Mouse (Mus musculus) gastrocnemius, adult 8-10 months (tissue): ENCODE results near the gene Pxylp1. TPM values are rescaled to one million over a fixed set of nuclear protein-coding genes. Genes with fewer than 3 reads are reported as not detected.

Experiments used
- DNase-seq, 2 experiments: peaks; one replicate each; pipeline ENCODE4 v3.0.0; 2022; ENCODE audit warnings: low spot score in 2 of 2
- total RNA-seq, 4 experiments: library from RNA; stranded (reverse); gene quantifications; 2 replicates each; pipeline ENCODE4 v1.2.4; 2022

Pxylp1 gene
- total RNA-seq, 4 experiments from 2014 or later: 0.80 to 1.4 (median 1.1) TPM

- DNase-seq: no peak
These were observed 65.3 kb downstream of the Pxylp1 start for GRCm38 (mm10) chr9:96827002-96827785.

GRCm38 (mm10) chr9:96824857-96825256 is 67.6 kb downstream of the Pxylp1 start:
- no peak for DNase-seq

DNA sequence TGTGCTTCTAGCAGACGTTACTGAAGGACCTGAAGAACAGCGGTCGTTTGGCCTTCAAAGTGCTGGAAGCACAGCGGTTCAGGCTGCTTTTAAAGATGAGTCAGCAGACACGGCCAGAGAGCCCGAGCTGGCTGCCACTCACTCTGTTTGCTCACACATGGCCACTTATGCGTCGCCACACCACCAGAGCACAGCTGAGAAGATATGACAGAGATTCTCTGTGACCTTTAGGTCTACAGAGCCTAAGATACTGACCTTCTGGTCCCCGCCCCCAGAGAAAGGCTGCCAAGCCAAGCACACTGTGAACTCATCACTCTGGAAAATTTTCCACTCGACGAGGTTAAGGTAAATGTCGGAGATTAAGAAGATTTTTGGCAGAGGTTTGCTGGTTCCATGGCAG is 68.4 kb downstream of the Pxylp1 start:
- no peak for DNase-seq

GRCm38 (mm10) chr9:96823541-96823940 is 68.9 kb downstream of the Pxylp1 start:
- no peak for DNase-seq

GRCm38 (mm10) chr9:96823005-96823404 is 69.5 kb downstream of the Pxylp1 start:
- DNase-seq: no peak

DNA sequence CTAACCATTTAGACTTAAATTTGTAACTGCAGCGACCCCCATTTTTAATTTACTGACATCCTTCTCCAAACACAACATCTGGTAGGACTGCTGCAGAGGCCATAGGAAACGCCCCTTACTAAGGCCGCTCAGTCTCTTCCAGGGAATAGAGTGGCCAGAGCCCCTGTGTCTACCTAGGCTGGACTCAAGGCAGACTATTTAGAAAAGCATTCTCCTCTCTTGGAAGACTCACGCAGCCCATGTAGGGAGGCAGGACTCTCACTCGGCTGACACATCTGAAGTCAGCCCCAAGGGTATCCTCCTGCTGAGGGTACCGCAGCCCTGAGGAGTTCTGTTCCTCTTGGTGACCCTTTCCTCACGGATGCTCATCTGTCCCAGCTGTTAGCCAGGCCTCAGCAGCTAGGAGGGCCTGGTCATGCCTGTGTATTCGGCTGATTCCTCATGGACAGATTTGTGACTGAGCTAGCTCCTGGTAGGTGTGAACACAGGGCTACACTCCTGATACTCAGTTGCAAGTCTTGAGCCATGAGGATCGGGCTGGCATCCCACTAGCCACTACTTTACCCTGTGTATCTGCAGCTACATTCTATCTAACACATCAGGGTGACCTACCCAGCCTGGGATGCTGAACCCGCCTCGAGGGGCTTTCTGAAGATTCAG is 73.5 kb downstream of the Pxylp1 start:
- no peak for DNase-seq

- no peak for DNase-seq
These were observed 74.2 kb downstream of the Pxylp1 start for GRCm38 (mm10) chr9:96818128-96818821.

GRCm38 (mm10) chr9:96811996-96812395 is 80.5 kb downstream of the Pxylp1 start:
- DNase-seq: no peak

GRCm38 (mm10) chr9:96800131-96800825 is 92.2 kb downstream of the Pxylp1 start:
- DNase-seq: no peak

DNA sequence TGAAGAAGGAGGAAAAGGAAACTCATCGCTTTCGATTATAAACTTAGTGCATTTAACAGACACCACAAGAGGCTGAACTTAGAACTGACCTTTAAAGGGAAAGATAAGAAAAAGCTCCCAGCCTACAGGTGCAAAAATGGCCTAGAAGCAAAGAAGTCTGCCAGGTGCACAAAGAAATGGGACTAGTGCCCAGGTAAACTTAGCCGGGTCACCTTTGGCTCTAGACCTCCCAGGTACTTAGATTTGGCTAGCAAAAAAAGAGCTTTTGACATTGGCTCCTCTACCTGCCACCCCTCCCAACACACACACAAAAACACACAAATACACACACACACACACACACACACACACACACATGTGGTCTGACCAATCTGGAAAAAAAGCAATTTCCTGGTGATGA is 95.2 kb downstream of the Pxylp1 start:
- no peak for DNase-seq

GRCm38 (mm10) chr9:96795399-96795928 is 97.0 kb downstream of the Pxylp1 start:
- DNase-seq: peak in 1 of 2 experiments; percentile 7

DNA sequence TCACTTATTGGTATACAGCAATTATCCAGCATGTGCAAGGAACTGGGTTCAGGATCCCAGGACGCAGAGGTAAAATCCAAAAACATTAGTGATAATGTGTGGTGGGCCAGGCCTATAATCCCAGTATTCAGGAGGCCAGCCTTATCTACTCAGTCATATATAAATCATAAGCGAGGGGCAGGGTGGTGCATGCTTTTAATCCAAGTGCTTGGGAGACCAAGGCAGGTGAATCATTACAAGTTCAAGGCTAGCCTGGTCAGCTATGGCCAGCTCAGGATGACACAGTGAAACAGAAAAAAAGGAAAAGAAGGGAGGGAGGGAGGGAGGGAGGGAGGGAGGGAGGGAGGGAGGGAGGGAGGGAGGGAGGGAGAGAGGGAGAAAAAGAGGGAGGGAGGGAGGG is 97.9 kb downstream of the Pxylp1 start:
- no peak for DNase-seq

DNA sequence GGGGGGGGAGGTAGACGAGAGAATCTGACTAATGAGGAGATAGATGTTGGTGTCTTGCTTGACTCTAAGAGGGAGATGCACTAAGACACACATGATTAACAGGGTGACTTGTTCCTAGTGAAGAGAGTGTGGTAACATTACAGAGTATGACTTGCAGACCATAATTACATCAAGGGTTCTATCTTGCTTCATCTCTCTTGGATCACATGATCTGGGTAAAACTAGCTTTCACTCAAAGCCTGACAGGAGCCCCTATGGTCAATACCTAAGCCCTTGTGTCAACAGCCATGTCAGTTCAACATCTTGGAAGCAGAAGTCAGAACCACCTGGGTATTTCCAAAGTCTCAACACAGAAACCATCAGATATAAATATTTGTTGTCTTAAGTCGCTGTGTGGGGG is 99.9 kb downstream of the Pxylp1 start:
- no peak for DNase-seq

GRCm38 (mm10) chr9:96790389-96791007 is 102.0 kb downstream of the Pxylp1 start:
- DNase-seq: no peak

DNA sequence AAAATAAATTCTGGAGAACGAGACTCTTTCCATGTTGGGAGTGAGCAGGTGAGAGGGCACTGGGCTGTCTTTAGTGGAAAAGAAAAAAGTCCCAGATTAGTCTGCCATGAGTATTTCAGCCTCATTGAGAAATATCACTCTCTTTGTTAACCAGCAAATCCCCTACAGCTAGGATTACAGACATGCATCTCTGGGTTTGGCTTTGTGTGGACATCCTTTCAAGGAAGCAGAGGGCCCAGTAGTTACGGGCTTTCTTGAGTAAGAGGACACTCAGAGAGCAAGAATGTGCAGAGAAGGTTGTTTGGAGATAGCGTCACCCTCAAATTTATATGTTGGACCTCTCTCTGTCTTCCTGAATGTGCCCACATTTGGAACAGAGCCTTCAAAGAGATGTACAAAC is 102.6 kb downstream of the Pxylp1 start:
- DNase-seq: no peak

DNA sequence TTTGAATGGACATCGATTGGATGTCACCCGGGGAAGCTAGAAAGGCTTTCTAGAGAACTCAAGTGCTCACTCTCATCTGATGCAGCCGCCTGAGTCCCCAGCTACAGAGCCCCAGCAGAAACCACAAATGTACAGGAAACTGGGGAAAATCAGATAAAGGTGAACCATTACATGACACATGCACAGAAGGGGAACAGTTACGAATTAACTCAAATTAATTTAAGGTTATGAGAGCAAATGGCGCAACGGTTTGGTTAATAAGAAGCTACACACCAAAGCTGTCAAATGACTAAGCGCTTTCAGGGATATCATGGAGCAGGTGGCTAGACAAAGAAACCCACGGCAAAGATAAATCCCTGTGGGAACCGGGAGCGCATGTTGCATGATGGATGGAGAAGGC is 104.7 kb downstream of the Pxylp1 start:
- no peak for DNase-seq

DNA sequence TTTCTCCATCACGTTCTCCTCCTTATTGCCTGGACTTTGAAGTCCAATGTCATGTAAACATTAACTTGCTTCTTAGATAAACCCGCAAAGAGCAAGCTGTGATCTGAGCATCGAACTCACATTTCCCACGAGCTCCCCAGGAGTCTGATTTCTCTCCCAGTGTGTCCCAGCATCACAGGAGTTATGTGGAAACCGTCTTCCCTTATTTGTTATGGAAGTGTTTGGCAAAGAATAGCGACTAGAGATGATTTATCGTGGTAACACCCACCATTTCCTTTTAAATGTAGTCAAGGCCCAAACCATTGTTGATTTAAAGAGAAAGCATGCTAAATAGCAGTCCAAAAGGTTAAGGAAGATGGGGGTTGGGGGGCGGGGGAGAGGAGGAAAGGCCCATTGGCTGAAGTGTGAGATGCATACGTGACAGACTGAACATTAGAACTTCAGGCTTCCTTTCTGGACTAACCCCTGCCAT is 106.6 kb downstream of the Pxylp1 start:
- no peak for DNase-seq

- DNase-seq: no peak
These were observed 107.3 kb downstream of the Pxylp1 start for GRCm38 (mm10) chr9:96785187-96785586.

DNA sequence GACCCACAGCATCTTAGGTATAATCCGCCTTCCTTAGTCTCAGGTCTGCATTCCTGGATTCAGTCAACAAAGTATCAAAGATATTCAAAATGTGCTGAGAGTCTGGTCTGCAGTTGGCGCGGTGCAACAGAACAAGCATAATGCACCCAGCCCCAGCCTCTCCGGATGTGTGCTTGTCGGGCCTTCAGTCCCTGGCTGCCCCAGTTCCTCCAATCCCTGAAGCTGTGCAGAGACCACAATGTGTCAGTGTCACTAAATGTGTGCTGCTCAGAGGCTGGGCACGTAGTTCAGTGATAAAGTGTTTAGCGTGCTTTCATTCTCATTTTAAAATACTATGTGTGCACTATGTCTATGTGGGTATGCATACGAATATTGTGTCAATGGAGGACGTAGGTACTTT is 108.8 kb downstream of the Pxylp1 start:
- no peak for DNase-seq

DNA sequence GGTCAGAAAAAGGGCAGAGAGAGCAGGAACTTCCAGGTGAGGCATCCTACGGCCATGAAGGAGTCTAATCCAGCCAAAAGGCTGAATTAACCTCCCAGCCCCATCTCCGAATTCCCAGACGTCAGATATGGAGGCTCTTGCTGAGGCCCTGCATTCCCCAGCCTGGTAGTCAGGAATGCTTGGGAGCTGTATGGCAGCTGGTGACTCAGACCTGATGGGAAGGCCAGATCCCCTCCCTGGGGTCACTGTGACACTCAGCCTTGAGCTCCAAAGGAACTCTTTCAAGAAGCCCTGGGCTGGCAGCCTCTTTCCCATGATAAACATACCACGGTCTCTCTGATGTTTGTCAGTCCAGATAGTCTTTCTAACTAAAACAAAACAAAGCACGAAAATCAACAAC is 109.2 kb downstream of the Pxylp1 start:
- DNase-seq: no peak

- no peak for DNase-seq
These were observed 110.4 kb downstream of the Pxylp1 start for GRCm38 (mm10) chr9:96782062-96782461.
